Mouse (Mus musculus) stomach, embryonic 14.5 days (tissue): Measurements from ENCODE around the gene Il1rl2. TPM values are rescaled to one million over a fixed set of nuclear protein-coding genes. Genes with fewer than 3 reads are reported as not detected.

Experiments
- ATAC-seq: fragments of 200-750 bp; cut with Nextera tagmentation; 2 replicates; pipeline ENCODE4 v1.8.0; 2017; ENCODE audit warnings: low read depth, moderate TSS enrichment; ENCODE audit not compliant: insufficient number of reproducible peaks, insufficient read depth, low FRiP score
- H3K27ac ChIP-seq: fragments of 300-500 bp; sonication (generic); 2 replicates; pipeline ENCODE4 v1.5.1; 2014; ENCODE audit warnings: mild to moderate bottlenecking, low read length, moderate library complexity, mixed read lengths
- H3K27me3 ChIP-seq: fragments of 300-500 bp; sonication (generic); 2 replicates; pipeline ENCODE4 v1.6.1; 2014; ENCODE audit warnings: low read length, control low read depth, mixed read lengths; ENCODE audit not compliant: control insufficient read depth, insufficient read depth
- H3K36me3 ChIP-seq: fragments of 300-500 bp; sonication (generic); 2 replicates; pipeline ENCODE4 v1.6.1; 2014; ENCODE audit warnings: mild to moderate bottlenecking, control low read depth, low read length, moderate library complexity, mixed read lengths; ENCODE audit not compliant: control insufficient read depth, insufficient read depth
- H3K4me1 ChIP-seq: fragments of 300-500 bp; sonication (generic); 2 replicates; pipeline ENCODE4 v1.6.1; 2014; ENCODE audit warnings: low read length, control low read depth, mixed read lengths; ENCODE audit not compliant: control insufficient read depth, insufficient read depth
- H3K4me2 ChIP-seq: fragments of 300-500 bp; sonication (generic); replicated peaks from 2 replicates; pipeline ENCODE4 v1.6.1; 2014; ENCODE audit warnings: low read depth, low read length, control low read depth
- H3K4me3 ChIP-seq: fragments of 300-500 bp; sonication (generic); 2 replicates; pipeline ENCODE4 v1.5.1; 2014; ENCODE audit warnings: low read depth, low read length, control low read depth
- H3K9ac ChIP-seq: fragments of 300-500 bp; sonication (generic); replicated peaks from 2 replicates; pipeline ENCODE4 v1.6.1; 2014; ENCODE audit warnings: low read depth, mild to moderate bottlenecking, control low read depth, low read length, moderate library complexity, mixed read lengths
- H3K9me3 ChIP-seq: fragments of 300-500 bp; sonication (generic); 2 replicates; pipeline ENCODE4 v1.6.1; 2016; ENCODE audit warnings: low read depth, low read length, control low read depth; ENCODE audit not compliant: control insufficient read depth
- WGBS: fragments of 180-500 bp; shearing (Covaris S2); extraction: QIAGEN DNeasy Blood & Tissue Kit; methylation state at CpG from one replicate; pipeline ENCODE4 v1.1.7; 2014; 5-methylcytosine and 5-hydroxymethylcytosine counted together
- polyA plus RNA-seq: library from polyadenylated mRNA; unstranded; fragments of >200 nt; fragmentation: Nextera tagmentation; extraction: Ambion mirVana; gene quantifications from 2 replicates; pipeline ENCODE4 v1.2.1, GENCODE M21; 2014

Gene Il1rl2
- polyA plus RNA-seq, 1 experiment from 2014 or later, result 3.2 TPM

- no peak overlapping the region for H3K9ac ChIP-seq
- no peaks in the 10 kb centered on the region for H3K27me3 ChIP-seq
- no peak overlapping the region for H3K27ac ChIP-seq
- H3K4me1 ChIP-seq, result no peaks in the 10 kb centered on the region
- 83% methylated on average over 2 of the region's 2 CpGs for WGBS
- no peak overlapping the region for H3K4me3 ChIP-seq
- no peaks in the 10 kb centered on the region for H3K9me3 ChIP-seq
- H3K36me3 ChIP-seq, result no peaks in the 10 kb centered on the region
- ATAC-seq, result no peak
- H3K4me2 ChIP-seq, result no peak overlapping the region
Measured at GRCm38 (mm10) chr1:40417034-40417433, 92.6 kb downstream of the Il1rl2 start.

Other genes with a start within 250 kb of the Il1rl2 start
- gene Il1r1, start 99.5 kb upstream of the Il1rl2 start, polyA plus RNA-seq, result 8.3 and 9.7 TPM in 2 replicates
- gene Il1rl1, start 105.0 kb downstream of the Il1rl2 start, polyA plus RNA-seq, result 0.27 and 0.35 TPM in 2 replicates
- gene Il18r1, start 140.9 kb downstream of the Il1rl2 start, polyA plus RNA-seq, result 0.53 and 0.93 TPM in 2 replicates
- 0.18 and 0.43 TPM in 2 replicates for gene Il18rap, start 190.8 kb downstream of the Il1rl2 start, polyA plus RNA-seq